Mouse (Mus musculus) cerebellum, postnatal 4 days (tissue): ENCODE measurements around the gene Mrrf.

ENCODE experiments used
- DNase-seq, 2 experiments: peaks; one replicate each; pipeline ENCODE4 v3.0.0; 2022; ENCODE audit warnings: low spot score in 2 of 2, mixed read lengths in 1 of 2

Mrrf gene

DNA sequence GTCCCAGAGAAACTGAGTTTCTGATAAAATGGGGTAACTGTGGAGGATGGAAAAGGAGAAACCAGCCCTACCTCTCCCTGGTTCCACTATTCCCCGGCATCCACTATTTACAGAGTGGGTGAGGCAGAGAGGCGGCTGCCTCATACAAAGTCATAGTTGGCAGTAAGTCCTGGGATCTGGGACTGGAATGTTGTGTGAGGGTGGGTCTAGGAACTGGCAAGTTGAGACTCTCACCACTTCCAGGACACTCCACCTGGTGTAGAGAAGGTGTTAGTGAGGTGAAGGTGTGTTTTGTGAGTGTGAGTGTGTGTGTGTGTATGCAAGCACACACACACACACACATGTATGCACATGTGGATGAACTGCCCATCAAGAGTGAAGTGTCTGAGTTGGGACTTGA lies 64.6 kb downstream of the Mrrf start:
- no peak for DNase-seq

DNA sequence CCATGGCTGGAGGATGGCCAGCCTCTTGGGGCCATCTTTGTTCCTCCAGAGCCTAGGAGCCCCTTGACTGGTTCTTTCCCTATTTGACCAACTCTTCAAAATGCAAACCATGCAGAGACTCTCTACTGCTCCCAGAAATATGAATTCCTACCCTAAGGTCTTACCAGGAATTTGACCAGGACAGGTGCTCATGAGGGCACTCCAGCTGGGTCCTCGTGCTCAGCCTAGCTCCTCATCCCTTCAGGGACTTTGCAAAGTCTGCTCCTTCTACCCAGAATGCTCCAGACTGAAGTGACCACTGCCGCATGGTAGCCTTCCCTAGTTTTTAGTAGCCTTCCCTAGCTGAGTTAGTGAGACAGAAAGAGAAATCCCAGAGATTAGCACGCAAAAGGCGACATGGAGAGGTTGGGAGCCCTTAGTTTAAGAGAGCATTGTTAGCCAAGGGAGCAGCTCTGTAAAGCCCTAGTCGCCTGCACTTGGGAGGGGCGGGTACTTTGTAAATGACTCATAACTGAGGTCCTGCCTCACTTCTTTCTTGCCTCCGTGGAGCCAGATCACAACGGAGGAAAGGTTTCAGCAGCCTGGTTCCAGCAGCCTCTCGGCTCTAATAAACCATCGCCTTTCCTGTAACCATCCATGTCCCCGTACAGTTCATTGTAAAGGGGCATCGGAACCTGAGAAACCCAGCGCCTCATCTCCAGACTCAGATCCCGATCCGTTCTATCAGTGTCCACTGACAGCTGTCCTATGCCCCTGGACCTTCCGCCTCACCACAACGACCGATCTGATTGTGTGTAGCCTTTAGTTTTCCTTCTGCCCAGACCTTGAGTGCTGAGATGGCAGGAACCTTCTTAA lies 65.8 kb downstream of the Mrrf start:
- no peak for DNase-seq

DNA sequence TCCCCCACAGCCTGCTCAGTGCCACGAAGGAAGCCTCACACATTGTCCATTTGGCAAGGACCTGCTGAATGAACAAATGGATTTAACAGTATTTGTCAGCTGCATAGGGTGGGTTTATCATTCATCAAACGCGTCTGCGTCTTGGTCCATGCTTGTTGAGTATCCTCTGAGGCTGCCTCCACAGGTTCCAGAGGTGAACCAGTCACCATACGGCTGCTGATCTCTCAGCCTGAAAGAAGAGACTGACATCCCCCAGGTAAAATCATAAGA lies 66.4 kb downstream of the Mrrf start:
- DNase-seq = no peak

DNA sequence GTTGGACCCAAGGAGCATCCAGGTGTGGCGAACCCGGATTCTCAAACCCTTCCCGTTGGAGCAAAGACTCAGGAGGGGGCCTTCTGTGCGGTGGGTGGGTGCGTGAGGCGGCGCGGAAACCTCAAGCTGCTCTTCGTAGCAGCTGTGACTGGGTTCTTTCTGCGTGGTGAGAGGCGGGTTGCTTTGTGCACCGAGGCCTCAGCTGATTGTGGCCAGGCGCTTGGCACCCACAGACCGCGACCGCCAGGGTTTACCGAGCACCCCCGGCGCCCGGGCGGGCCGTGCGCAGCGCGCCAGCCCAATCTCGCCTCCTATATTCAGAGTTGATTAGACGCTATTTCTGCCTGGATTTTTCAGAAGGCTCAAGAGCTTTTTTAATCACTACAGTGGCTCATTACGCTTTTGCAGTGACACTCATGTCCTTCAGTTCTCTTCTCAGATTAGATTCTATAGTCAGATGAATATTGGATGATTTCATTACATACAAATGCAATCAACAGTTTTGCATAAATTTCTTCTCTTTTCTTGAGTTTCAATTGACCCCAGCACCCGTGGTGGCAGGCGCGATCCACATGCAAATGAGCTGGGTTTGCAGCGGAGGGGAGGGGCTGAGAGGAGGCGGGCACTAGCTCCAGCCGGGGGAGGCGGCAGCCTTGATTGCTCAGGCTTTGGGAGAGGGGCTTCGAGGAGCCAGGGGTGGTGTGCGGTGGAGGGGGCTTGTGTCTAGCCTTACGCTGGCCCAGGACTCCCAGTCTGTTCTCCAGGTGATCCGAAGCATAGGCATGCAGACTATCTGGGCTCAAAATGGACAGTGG lies 67.0 kb downstream of the Mrrf start:
- peak in 1 of 2 experiments; percentile 26 for DNase-seq

DNA sequence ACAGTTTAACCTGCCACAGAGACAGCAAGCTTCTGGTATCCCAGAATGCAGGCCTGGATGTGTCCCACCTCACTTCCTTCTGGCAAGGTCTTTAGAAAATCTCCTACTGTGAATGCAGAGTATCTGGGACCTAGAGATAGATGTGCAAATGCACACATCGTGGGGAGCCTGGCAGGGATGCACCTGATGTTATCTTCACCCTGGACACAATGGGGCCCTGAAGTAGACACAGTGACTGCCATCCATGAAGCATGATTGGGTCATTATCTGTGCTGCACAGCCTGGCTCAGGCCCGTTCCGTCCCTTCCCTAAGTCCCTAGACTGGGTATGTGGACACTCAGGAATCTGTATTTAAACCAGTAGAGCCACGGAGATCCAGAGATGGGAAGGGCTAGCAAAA lies 68.4 kb downstream of the Mrrf start:
- no peak for DNase-seq

DNA sequence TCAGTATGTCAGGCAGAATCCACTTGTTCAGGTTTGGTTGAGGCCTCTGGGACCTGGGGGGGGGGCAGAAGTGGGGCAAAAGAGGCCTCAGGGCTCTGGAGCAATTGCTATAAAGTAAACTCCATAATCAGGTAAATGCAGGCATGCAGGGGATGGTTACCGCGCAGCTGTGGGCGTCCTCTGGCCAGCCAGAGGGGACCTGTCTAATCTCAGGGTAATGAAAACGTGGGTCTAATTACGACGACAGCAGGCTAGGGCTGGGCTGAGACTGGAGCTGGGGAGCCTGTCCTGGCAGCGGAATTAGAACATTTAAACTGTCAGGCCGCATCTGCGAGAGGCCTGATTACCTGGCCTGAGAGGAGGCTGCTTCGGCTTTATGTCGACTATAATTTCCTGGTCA lies 70.9 kb downstream of the Mrrf start:
- DNase-seq = no peak

DNA sequence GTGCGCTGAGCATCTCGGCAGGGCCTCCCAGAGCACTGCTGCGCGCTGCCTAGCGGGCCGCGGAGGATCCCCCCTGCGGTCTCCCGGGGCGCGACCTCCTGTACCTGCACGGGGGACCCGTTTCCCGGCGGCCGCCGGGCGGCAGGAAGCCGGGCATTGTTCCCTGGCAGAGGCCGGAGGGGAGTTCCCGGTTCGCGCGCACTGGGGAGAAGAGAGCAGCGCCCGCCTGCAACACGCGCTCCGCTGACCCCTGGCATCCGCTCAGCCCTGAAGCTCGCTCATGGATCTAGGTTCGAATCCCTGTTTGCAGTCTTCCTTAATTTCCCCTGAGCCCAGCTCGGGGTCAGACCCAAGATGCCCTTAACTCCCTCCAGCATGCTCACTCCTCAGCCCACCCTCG lies 74.6 kb downstream of the Mrrf start:
- no peak for DNase-seq

DNA sequence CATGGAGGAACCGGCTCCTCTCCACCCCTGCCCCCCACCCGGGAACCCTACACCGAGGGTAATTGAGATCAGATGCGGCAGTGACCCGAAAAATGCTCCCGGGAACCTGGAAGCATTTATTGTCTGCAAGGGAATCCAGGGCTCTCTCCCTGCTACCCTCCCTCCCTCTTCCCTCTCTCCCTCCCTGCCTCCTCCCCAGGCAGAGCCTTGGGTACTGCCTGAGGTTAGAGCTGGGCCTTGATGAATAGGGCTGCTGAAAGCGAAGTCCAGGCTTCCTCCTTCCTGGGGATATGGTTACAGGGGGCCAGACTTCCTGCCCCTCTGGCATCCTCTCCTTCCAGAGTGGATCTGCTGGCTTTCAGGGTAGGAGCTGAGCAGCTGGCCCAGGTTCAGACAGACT lies 75.6 kb downstream of the Mrrf start:
- no peak for DNase-seq

DNA sequence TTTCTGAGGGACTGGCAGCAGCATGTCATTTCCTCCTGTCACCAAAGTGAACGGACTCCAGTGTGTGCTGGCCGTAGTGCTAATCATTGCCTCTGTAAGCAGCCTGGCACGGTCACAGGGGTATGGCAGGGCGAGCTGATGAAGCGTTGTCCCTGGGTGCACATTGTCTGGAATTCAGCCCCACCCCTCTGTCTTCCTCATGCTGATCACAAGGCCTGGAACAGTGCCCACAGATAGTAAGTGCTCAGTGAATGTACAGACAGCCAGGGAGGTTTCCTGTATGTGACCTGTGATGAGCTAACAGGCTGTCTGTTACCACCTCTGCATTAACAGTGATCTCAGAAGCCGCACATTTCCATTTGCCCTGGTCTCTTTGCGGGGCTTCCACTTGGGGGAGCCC lies 76.9 kb downstream of the Mrrf start:
- no peak for DNase-seq

DNA sequence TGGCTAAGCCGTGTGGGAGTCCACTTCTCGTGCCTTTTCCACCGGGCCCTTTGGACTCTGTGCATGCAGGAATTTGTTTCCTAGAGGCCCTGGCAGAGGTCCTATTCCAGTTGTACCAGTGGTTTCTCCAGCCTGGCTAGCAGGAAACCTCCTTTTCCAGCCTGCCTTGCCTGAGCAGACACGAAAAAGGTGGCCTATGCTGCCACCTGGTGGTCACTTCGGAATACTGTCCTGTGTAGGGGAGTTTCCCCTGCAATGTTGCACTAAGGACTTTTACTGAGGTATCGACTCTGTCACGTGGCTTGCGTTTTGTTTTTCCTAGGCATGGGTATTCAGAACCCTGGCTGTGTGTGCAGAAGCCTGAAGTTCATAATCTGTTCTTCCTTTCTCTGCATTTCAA lies 77.8 kb downstream of the Mrrf start:
- DNase-seq = peak; percentile 87

DNA sequence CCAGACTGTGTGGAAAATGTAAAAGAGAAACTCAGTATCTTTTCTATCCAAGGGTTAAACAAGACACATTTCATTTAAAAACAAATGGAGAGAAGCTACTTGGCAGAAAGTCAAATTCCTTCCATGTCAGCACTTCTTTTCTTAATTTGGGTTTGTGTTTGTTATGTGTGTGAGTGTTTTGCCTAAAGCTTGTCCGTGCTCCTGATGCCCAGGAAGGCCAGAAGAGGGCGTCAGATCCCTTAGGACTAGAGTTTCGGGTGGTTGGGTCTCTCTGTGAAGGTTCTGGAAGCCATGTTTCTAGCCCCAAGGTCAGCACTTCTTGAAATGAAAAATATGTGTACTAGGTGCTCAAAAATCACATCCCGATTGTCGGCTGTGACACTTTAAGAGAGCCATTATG lies 78.2 kb downstream of the Mrrf start:
- DNase-seq = no peak

DNA sequence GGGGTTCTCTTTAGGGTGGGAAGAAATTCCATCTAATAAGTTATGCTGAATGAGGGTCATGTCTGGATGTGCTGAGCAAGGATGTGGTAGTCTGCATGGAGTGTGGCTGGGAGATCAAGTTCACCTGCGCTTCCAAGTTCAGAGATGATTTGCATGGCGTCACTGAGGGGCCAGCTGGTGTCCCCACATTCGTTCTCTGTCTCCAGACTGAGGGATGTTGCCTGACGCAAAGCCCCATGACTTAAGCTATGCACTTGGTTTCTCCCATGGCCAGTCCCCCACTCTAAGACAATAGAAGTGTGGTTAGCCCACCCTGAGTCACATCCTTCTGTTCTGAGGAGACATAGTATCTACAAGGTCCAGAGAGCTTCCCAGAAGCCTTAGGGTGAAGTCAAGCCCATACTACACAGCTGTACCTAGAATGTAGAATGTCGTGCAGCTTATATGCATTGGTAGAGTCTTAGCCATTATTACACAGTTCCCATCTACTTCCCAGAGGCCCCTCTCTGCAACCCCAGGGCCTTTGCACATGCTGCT lies 79.1 kb downstream of the Mrrf start:
- DNase-seq = no peak

DNA sequence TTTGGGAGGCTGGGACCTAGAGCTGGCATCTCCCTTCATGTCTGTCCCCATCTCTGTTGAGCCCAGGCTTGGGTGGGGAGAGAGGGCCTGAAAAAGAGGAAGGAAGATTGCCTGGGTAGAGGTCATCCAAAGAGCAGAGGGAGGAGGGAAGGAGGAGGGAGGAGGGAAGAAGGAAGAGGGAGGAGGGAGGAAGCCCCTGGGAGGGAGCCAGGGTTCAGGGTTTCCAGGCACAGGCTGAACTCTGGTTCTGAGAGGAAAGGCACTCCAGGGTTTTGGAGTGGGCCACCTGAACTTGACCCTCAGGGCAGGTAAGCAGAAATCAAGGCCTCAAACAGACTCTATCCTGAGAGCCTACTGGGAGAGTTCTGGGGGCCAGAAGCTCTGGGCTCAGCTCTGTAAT lies 80.4 kb downstream of the Mrrf start:
- no peak for DNase-seq

DNA sequence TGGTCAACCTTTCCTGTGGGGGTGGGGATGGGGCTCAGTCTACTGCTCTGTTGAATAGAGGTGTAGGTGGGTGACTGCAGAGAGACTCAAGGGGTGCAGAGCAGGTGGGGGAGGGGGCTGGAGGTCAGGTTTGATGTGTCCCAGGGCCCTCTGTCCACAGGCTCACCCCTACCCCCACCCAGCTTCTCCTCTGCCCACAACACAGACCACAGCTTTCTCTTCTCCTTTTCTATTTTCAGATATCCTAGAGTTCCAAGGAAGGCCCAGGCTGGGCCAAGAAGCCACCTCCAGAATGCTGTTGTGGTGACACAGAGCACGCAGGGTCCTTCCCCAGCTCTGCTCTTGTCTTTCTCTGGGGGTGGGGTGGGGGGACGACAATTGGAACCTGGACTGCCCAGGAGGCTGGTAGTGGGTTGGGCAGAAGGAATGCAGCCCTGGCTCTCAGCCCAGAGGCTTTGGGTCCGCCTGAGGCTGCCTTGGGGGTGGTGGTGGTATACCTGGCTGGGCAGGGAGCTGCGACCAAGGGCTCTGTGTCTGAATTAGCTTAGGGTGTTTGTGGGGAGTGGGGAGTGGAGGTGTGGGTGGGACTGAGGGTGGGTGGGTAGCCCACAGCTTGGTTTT lies 80.9 kb downstream of the Mrrf start:
- no peak for DNase-seq

DNA sequence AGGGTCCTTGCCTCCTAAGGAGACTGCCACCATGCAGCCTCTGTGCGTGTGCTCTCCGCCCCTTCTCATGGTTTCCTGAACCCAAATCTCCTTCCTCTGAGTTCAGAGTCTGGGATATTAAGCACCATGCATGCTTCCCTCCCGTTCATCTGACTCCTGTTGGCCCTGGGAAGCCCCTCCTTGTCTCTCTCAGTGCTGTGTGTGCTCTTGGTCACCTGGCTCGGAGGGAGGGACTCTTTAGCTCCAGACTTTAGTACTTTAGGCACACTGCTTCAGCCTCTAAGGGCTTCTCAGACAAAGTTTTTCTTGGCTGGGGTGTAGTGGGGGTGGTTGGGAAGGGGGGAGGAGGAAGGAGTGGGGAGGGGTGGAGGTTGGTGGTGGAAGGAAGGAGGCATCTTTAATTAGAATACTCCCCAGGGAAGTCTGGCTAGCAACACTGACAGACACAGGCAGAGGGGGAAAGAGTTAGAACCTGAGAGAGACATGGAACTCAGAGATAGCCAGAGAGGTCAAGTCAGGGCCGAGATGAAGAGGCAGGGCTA lies 81.6 kb downstream of the Mrrf start:
- no peak for DNase-seq

DNA sequence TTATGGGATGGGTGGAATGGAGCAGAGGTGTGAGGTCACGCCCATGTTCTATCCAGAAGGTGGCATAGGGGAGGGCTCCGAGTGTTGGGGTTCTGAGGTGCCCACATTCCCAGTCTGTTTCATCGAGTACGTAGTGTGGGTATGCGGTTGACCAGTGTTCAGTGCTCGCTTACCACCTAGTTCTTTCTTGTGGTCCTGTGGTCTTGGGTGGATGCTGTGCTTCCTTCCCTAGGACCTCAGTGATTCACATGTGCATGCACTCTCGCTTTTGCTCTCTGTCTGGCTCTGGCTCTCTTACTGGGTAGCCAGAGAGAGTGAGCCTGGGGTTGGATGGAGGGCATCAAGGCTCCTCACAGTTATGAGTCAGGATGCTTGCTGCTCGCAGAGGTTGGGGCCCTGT lies 83.9 kb downstream of the Mrrf start:
- no peak for DNase-seq

DNA sequence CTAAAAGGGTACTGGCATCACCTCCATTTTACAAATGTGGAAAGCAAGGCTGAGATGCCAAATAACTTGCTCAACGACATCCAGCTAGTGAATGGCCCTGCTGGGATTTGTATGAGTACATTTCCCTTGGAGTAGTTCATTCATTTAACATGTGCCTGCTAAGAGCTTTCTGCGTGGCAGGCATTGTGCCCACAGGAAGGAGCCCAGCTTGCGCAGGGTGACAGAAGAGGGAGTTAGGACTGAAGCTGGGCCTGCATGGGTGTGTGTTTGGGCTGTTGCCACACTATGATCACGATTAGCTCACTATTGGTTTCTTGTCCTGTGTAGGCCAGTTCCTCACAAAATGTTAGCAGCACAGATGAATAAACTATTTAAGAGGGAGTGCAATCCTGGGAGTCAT lies 84.7 kb downstream of the Mrrf start:
- DNase-seq = no peak

DNA sequence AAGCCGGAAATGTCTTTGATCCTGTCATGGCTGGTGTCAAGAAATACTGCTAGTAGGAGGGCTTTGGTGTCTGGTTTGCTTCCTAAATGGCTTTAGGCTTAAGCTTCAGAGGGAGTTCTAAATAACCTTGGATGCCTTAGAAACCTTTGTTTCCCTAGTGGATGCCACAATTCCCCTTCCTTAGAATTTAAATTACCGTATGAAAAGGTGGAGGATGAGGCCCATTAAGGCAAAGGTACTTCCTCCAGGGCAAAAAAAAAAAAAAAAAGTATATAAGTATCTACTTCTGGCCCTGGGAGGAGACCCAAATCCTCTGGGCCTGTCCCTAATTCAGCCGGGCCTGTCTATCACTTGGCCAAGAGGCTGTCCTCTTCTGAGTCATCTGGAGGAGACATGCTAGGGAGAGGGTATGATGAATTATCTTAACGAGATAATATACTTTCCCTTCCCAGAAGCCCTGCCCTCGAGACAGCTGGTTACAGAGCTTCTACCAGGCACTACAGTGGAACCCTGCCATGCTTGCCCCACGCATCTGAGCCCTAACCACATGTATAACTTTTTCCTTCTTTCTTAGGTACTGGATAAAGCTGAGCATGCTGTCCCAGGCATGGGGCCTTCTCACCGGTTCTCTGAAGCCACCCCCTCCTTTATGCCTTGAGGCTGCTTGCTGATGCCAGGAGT lies 86.1 kb downstream of the Mrrf start:
- DNase-seq = no peak

DNA sequence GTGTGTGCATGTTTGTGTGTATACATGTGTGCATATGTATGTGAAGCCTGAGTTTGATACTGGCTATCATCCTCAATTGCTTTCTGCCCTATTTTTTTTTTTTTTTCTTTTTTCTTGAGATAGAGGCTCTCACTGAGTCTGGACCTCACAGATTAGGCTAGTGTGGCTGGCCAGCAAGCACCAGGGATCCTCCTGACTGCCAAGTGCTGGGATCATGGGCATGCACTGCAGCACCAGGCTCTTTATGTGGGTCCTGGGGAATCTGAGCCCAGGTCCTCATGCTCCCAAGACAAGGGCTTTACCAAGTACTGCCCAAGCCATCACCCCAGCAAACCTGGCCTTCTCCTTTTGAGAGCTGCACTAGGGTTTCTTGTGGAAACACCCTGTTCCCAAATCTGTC lies 87.2 kb downstream of the Mrrf start:
- no peak for DNase-seq

DNA sequence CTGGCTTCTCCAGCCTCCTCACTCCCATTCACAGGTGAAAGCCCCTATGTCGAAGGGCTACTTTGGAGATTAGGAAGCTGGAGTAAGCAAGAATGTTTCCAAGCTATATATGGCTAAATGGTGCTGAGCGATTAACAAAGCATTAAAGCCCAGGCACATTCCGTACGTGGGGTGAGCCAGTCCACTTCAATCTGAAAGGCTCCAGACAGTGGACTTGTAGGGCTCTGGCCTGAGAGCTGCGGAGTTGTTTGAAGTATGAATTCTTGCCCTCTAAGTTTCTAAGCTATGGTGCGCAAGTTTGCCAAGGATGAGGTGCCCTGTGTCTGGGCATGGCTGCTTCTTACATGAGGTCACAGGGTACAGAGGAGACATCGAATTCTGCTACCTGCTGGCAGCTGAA lies 88.0 kb downstream of the Mrrf start:
- DNase-seq = no peak

DNA sequence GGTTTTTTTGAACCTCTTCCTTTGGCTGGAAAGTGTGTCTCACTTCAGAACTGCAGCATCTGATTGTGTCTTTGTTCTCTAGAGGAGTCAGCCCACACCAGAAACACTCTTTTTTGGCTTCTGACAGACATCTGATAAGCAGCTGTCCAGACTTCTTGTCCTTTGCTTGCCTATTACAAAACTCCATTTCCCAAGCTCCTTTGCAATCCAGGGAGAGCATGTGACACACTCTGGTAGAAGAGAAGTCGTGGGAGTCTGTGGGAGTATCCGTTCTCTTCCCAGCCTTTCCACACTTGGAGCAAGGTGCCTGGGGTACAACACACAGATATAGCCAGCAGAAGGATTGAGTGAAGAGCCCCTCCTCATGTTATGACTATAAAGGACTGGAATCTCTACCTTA lies 88.4 kb downstream of the Mrrf start:
- no peak for DNase-seq

DNA sequence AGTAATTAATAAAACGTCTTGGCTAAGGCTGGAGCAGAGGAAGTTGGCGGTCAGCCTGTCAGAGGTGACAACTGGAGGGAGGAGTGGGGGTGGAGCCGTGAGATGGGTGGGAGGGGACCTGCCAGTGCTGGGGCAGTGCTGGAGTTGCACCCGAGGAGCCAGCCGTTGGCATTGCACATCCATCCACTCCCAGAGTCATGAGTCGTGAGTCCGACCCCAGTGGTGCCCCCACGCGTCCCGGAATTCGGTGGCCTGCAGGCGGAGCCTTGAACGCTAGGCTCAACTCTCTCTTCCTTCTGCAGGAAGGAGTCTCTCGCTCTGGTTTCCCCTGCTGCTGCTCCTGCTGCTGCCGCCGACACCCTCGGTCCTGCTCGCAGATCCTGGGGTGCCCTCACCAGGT lies 94.2 kb downstream of the Mrrf start, which contains the start of gene Ptgs1:
Ptgs1 (plus strand) TSS at position 61 of the 400 bp plus-strand sequence.
- DNase-seq = peak in 1 of 2 experiments; percentile 16
